Mouse (Mus musculus) brain, embryonic 14.5 days (tissue): ENCODE measurements around the gene Rgs8. TPM values are rescaled to one million over a fixed set of nuclear protein-coding genes. Genes with fewer than 3 reads are reported as not detected.

Experiments
- DNase-seq: peaks from one replicate; pipeline ENCODE4 v3.0.0-alpha.2; 2011; ENCODE audit warnings: low read depth
- CTCF ChIP-seq: fragments of 200-500 bp; IDR thresholded peaks from 2 replicates; pipeline ENCODE4 v1.5.1; 2012; ENCODE audit warnings: inconsistent platforms, mild to moderate bottlenecking, moderate library complexity, borderline replicate concordance; ENCODE audit not compliant: insufficient read depth, insufficient read length; ENCODE audit errors: extremely low read depth
- POLR2A ChIP-seq: fragments of 200-500 bp; IDR thresholded peaks from 2 replicates; pipeline ENCODE4 v1.6.1; 2012; ENCODE audit warnings: mild to moderate bottlenecking, inconsistent platforms, borderline replicate concordance; ENCODE audit not compliant: poor library complexity, insufficient read depth, insufficient read length, severe bottlenecking; ENCODE audit errors: extremely low read depth
- polyA plus RNA-seq: library from polyadenylated mRNA; depleted of rRNA; stranded (reverse); fragments of >200 nt; gene quantifications from 2 replicates; pipeline ENCODE4 v1.2.3, GENCODE M21; 2012; rRNA removed

Rgs8 gene
- polyA plus RNA-seq, result 31.1 and 46.2 TPM in 2 replicates

DNA sequence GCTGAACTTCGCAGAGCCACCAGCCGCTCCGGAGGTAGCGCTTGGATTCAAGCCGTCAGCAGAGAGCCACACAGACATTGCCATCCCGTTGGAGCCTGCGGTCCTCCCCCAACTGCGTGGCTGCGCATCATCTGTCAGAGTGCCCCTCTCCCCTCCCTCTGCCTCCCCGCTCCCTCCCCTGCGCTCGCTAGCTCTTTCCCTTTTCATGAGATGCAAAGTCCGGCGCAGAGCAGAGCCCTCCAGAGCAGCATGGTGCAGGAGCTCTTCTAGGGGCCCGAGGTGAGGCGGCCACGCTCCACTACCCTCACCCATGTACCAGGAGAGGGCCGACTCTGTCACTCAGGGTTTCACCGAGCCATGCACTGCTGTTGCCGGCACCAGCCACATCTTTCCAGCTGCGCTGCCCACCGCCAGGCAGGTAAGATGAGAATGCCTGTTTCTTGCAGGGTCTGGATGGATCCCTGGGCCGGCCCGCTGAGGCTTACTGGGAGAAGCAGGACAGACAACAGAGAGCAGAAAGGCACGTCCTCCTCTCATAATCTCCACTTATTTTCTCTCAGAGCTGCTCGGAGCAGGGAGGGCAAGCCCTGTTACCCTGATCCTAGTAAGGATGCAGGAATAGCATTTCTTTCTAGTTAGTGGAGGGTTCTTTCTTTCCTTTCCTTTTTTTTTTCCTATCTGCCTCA, at the start of gene Rgs8:
Rgs8 (plus strand) TSS at position 88 of the 686 bp plus-strand sequence.
- peak; percentile 90 for DNase-seq
- TF ChIP-seq POLR2A, result no peak
- no peak for TF ChIP-seq CTCF

DNA sequence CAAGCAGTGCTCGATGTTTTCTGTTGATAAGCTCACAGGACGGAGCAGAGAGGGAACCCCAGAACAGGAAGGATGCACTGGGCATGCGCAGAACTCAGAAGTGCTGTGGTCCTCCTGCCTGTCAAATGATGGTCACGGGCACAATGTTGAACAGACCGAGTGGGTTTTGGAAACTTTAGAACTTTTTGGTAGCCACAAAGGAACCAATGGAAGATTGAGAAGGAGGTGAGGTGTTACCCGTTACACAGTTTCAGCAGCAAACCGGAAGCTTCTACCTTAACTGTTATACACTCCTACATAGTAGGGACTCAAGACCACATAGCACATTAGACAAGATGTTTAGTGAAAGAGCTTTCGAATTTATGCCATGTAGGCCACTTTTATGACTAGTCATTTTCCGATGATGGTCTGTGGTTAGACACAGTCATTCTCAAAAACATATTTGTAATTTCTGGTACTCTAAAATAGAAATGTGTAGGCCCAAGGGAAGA, 35.4 kb upstream of the Rgs8 start:
- no peak for TF ChIP-seq CTCF
- TF ChIP-seq POLR2A, result no peak
- DNase-seq, result no peak

DNA sequence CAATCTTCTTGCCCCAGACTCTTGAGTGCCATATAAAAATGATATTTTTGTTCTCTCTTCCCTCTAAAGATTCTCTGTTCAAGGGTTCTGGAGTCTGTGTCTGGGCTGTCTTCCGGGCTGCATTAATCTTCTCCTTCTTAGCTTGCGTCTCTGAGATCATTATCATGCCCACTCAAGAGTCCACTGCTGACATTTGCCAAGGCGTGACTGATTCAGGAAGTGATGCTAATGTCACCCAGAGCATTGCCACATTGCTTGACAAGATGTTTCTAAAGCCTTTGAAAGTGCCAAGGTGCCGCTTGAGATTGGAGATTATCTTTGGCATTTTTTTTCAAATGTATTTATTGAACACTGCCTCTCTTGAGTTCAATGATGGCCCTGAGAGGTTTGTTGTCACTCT, 29.8 kb upstream of the Rgs8 start:
- TF ChIP-seq POLR2A (no peak), CTCF (no peak)
- no peak for DNase-seq

DNA sequence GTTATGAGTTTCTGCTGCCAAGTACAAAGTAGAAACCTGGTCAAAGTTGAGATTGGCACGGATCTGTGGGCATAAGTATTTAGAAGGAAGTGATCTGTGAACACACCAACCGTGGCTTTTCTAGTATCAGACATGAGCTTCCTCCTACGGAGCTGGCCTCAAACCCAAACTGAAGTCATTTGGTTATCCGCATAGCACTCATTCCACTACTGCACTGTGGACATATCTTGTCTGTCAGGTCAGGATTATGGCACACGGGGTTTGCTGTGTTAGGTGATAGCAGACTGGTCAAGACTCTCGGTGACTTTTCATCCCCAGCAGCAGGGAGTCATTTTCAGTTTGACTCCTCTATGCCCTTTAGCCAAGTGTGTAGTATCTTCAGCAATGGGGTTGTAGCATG, 20.1 kb upstream of the Rgs8 start:
- DNase-seq, result no peak
- no peak for TF ChIP-seq POLR2A
- no peak for TF ChIP-seq CTCF

DNA sequence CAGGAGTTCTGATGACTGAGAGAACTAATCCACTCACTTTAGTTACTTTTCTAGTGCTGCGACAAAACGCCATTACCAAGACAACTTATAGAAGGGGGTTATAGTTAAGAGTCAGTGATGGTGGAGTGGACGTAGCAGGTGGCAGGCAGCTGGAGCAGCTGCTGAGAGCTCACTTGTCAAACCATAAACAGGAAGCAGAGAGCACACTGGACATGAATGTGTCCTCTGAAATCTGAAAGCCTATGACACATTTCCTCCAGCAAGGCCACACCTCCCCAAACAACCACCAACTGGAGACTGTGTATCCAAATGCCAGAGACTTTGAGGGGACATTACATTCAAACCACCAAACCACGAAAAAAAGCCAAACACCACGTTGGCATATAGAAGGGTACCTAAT, 17.8 kb upstream of the Rgs8 start:
- no peak for DNase-seq
- TF ChIP-seq CTCF, result no peak
- TF ChIP-seq POLR2A, result no peak

DNA sequence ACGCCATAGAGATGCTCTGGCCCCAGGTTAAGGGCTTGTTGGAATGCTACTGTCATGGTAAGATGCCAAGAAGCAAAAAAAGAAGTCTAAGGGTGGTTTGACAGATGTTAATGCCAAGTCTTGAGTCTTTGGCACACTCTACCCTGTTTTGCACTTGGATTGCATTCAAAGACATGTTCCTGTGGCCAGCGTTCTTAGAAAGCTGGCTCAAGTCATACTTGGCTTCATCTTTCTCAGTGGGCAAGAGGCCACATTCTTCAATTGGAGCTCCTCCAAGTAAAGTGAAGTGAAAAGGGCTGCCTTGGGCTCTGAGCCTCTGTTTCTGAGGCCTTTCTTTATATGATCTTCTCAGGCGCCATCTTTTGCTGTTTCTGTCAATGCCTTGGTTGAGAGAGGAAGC, 17.3 kb upstream of the Rgs8 start:
- peak; percentile 88 for DNase-seq

DNA sequence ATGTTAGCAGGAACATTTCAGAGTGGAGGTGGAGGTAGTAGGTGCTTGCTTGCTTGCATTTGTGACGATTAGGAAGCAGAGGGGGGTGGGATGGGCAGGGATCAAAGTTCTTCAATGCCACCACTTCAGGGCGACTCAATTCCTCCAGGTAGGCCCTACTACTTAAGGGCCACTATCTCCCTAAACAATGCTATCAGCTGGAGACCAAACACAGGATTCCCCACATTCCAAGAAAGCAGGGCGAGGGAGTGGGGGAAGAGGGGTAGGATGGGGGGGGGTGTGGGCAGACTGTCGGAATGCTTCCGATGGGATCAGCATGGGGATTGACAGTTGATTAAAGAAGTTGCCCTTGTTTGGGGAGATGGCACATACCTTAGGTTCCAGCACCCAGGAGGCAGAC, 16.0 kb upstream of the Rgs8 start:
- TF ChIP-seq CTCF (no peak), POLR2A (no peak)
- no peak for DNase-seq

More for the DNA sequence above, 17.3 kb upstream of the Rgs8 start:
- no peak for TF ChIP-seq CTCF
- TF ChIP-seq POLR2A, result no peak

DNA sequence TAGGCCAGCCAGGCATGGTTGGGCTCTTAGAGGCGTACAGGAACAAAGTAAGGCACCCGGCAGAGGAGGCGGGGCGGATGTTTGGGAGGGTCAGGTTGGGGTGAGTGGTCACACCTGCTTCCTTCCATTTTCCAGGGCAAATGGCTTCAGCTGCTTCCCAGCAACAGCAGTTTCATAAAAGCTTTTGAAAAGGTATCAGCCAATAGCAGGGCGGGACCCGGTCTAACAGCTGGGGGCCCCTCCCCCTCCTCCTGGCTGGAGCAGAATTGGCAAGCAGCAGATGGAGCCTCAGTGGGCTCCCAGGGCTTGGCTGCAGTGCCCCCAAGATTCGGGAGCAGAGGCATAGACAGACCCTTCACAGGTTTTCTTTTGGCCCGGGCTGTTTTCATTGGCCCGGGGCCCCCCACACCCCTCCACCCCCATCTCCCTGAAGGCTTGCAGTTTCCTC, 11.3 kb upstream of the Rgs8 start:
- peak; percentile 95 for DNase-seq
- TF ChIP-seq CTCF (no peak), POLR2A (no peak)

DNA sequence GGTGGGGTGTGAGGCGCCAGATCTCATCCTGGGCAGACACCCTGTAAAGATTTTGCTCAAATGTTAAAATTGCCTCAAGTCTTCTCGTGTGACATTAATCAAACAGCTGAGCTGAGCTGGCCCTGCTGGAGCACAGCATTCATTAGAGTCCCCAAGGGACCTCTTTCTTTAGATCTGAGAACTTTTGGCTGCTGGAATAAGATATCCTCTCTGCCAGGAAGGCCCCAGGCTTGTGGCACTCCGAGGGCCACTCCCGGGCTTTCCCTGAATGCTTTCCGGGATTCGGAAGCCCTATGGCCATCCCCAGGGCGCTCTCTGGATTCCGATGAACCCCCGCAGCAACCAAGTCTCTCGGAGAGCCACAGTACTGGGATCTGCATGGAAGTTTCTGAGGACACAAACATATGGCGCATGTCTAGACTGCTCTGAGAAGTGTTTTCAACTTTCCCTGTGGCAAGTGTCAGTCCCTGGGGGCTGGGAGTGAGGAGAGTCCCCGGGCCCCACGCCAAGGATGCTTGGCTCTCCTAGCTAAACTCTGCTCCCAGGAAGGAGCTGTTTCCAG, 10.8 kb upstream of the Rgs8 start:
- DNase-seq, result peak; percentile 94
- no peak for TF ChIP-seq CTCF
- no peak for TF ChIP-seq POLR2A

DNA sequence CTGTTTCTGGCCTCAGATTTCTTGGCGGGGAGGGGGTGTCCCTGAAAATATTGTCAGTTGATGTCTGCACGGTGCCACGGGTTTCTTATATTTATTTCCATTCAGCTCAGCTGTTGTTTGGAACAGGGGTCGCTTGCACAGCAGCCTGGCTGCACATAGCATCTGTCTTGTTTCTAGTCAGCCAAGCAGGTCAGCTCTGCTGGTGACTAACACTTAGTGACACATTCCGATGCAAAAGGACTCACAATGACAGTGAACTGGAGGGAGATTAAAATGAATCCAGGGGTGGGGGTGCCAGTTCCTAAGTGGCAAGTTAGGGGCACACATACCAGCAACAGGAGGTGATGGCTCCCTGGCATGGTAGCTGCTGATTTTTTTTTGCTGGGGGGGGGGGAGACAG, 849 bp downstream of the Rgs8 start:
- peak; percentile 52 for DNase-seq
- TF ChIP-seq CTCF, result no peak
- no peak for TF ChIP-seq POLR2A

DNA sequence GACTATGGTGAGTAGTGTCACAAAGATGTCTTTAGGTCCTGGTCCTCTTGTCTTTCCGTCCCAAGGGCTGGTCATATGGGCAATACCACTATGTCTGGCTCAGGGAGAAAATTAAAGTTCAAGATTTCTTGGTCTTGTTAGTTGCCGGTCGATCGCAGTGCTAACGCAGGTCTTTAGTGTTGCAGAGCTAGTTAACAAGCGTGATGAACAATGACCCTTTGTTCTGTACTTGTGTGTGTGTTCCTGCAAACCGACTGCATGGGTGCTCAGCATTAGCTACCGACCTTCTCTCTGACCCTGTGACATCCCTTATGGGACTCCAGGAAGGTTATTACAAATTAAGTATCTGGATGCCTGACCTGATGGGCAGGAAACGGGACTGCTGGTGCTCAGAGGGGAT, 6.8 kb downstream of the Rgs8 start:
- DNase-seq, result no peak
- TF ChIP-seq POLR2A (no peak), CTCF (no peak)

DNA sequence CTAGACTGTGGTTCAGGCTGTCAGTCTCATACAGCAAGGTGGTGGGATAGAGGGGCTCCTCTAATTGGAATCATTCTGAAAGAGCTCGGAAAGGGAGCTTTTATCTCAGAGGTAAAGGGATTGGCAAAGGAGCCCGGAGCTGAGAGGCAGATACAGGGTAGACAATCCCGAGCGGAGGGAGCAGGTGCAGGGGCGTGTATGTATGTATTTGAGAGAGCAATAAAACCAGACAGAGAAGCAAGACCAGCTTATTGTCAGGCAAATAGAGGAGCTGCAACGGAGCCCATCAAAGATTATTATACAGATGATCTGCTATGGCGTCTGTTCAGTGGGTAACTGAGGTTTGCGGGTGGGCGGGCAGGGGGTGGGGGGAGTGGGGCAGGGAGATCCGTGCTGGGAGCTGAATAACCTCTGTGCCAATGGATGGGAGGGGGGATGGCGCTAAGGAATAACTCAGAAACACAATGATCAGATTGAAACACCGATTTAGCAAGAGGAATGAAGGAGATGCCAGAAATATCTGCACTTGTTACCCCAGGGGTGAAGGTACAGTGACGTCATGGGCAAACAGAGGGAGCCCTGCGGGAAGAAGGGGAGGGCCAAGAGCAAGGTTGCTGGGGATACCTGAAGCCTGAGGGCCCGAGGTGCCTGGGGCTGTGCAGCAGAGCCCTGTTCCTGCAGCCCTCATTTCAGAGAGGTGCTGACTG, 8.3 kb downstream of the Rgs8 start:
- DNase-seq, result peak; percentile 91
- no peak for TF ChIP-seq POLR2A
- no peak for TF ChIP-seq CTCF

DNA sequence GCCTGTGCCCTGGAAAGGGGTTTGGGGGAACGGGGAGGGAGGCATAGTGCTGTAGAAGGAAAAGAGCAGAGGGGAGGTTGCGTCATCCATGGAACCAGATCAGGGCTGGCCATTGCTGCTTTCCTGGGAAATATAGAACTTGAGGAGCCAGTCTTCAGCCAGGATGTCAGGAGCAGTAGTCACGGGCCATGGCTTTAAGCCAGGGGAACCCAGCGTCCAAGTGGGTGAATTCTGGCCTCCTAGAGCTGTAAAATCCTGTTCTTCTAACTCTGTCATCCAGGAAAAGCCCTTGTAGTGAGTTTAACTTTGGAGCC, 8.8 kb downstream of the Rgs8 start:
- peak; percentile 42 for DNase-seq
- TF ChIP-seq POLR2A (no peak), CTCF (no peak)
